In the genomic region with DNA sequence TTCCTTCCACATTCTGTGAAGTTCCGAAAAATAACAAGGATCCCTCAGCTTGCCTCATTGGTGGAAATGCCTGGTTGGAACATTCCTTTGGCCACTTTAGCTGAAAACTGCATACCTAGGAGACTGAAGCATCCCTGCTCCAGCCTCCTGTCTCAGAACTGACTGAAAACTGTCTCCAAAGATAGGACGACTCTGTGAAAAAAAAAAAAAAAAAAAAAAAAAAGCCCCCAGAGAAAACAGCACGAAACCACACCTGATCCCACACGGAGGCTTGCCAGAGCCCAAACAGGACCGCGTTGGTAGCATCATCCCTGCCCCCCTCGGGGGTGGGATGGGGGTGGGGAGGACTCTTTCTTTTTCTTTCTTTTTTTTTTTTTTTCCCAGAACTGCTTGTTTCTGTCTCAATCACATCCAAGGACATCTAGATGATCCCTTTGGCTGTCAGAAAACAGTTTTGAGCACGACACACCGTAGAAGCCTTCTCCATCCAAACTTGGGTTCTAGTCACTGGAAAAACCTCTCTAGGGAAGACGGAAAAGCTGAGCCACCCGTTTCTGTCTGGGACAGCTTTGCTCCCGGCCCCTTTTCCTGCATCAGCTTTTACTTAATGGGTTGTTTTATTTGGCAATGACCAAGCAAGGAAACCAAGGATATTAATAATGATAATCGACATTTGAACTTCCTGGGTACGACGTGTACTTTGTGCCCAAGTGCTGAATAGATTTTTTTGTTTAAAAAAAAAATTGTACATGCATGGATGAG, we compare ENCODE assay signal across 10 mouse cellular contexts. TPM values are rescaled to one million over a fixed set of nuclear protein-coding genes. Genes with fewer than 3 reads are reported as not detected.
DNase-seq lines count a peak whose midpoint lies in the region; ATAC-seq and TF ChIP-seq lines count a peak whose summit lies in the region.
"Had no signal": no experiment of that assay in that cellular context is flagged by ENCODE, and none has a peak within 500 bp of the region (broad histone marks: within the 10 kb centered on the region; RNA-seq: fewer than 3 reads in every experiment).

No protein-coding gene starts in this region.

- DNase-seq in gastrocnemius, adult 2 months, result peak; percentile 41
- no peak for DNase-seq in gastrocnemius, adult 8-10 months (ENCODE audit: low spot score in 2 of 2)
- DNase-seq in MN1 (ENCODE audit: low spot score), result peak; percentile 53
- peak; percentile 55 to 83 for DNase-seq in kidney, postnatal 36 days
- no peak for DNase-seq in spleen, postnatal 36 days (ENCODE audit: low spot score in 2 of 2)
- DNase-seq in cerebellum, adult 11-12 months, result no peak
- no peak for DNase-seq in left cerebral cortex, adult 2 months (ENCODE audit: extremely low spot score in 1 of 2, low spot score in 2 of 2)
- DNase-seq: cerebellum, postnatal 14 days had no signal

- no peak for TF ChIP-seq CTCF in gastrocnemius, adult 2 months (IDR thresholded peaks at IDR 0.05)
- TF ChIP-seq CTCF in left cerebral cortex, adult 2 months (IDR thresholded peaks at IDR 0.05), result no peak

- H3K36me3 ChIP-seq in heart, embryonic 14.5 days (ENCODE audit: control insufficient read depth, insufficient read depth, low read length), result no peaks in the 10 kb centered on the region

- H3K4me1 ChIP-seq in heart, embryonic 14.5 days (ENCODE audit: control insufficient read depth in 2 of 2, insufficient read depth in 2 of 2, low read length in 2 of 2), result peaks cover 9 to 16% of the 10 kb centered on the region in 2 experiments

- 41% methylated on average over 15 of the region's 15 CpGs for WGBS in heart, embryonic 14.5 days

- no peak overlapping the region for H3K9ac ChIP-seq in heart, embryonic 14.5 days (ENCODE audit: low read length)

- H3K4me2 ChIP-seq in heart, embryonic 14.5 days (ENCODE audit: low read length), result peak overlapping the region; percentile 20

- H3K27me3 ChIP-seq in heart, embryonic 14.5 days (ENCODE audit: control insufficient read depth, insufficient read depth, low read length), result no peaks in the 10 kb centered on the region

- H3K27ac ChIP-seq in gastrocnemius, adult 2 months, result peak overlapping the region; percentile 93
- peak overlapping the region; percentile 52 to 66; a peak in 2 of 4 replicates for H3K27ac ChIP-seq in heart, embryonic 14.5 days (replicated peaks in 1 of 2; ENCODE audit: control insufficient read depth in 1 of 2, insufficient read depth in 1 of 2, low read depth in 2 of 2, low read length in 2 of 2)
- H3K27ac ChIP-seq in left cerebral cortex, adult 2 months, result no peak overlapping the region

- peak overlapping the region; percentile 54 for H3K4me3 ChIP-seq in gastrocnemius, adult 2 months
- no peak overlapping the region for H3K4me3 ChIP-seq in heart, embryonic 14.5 days (ENCODE audit: control insufficient read depth in 1 of 2, insufficient read depth in 1 of 2, low read depth in 1 of 2, low read length in 2 of 2)
- no peak overlapping the region for H3K4me3 ChIP-seq in left cerebral cortex, adult 2 months

- peaks cover 10% of the 10 kb centered on the region for H3K9me3 ChIP-seq in heart, embryonic 14.5 days (ENCODE audit: control insufficient read depth, low read length)

- no peak for ATAC-seq in heart, embryonic 14.5 days (ENCODE audit: insufficient number of reproducible peaks, insufficient read depth, low FRiP score, low read depth)
- ATAC-seq: inflammation-experienced regulatory T-cells, adult 6 months had no signal

- intact Hi-C loops in gastrocnemius, adult 2 months (cut with DNase I), result no loop called here
- intact Hi-C loops in left cerebral cortex, adult 2 months (cut with DNase I), result no loop called here

RNA-seq across cellular contexts. Expression of a gene that starts 29.0 kb away (rescaled TPM):
- 10 to 100 TPM; 35.6 to 49.4 TPM for total RNA-seq in gastrocnemius, adult 2 months (2021)
- 10 to 100 TPM; 33.7 to 45.4 (median 40.9) TPM for total RNA-seq in gastrocnemius, adult 8-10 months (2022)
- 45.2 and 56.6 TPM in 2 replicates for polyA plus RNA-seq in heart, embryonic 14.5 days (2014; fragmentation: Nextera tagmentation; extraction: Ambion mirVana)
- 10 to 100 TPM; 26.8 to 27.4 TPM for total RNA-seq in left cerebral cortex, adult 2 months (2021)

Comparison
In these comparisons a context has a peak if more than half of its experiments do, and no peak if none do; other contexts are left out.
1. DNase-seq: peak in gastrocnemius, adult 2 months (single experiment), MN1 (single experiment) and kidney, postnatal 36 days (2 of 2); none in gastrocnemius, adult 8-10 months (0 of 2), spleen, postnatal 36 days (0 of 2), cerebellum, adult 11-12 months (single experiment) and left cerebral cortex, adult 2 months (0 of 2).